Mouse (Mus musculus): ENCODE results near the gene Prok2. TPM values are rescaled to one million over a fixed set of nuclear protein-coding genes. Genes with fewer than 3 reads are reported as not detected.
A peak's percentile ranks its signal among the peaks of the same experiment; 100 is the strongest.

Gene Prok2
- 0.21 and 0.36 TPM in 2 replicates for polyA plus RNA-seq (2014; fragmentation: Nextera tagmentation; extraction: Ambion mirVana)

DNA sequence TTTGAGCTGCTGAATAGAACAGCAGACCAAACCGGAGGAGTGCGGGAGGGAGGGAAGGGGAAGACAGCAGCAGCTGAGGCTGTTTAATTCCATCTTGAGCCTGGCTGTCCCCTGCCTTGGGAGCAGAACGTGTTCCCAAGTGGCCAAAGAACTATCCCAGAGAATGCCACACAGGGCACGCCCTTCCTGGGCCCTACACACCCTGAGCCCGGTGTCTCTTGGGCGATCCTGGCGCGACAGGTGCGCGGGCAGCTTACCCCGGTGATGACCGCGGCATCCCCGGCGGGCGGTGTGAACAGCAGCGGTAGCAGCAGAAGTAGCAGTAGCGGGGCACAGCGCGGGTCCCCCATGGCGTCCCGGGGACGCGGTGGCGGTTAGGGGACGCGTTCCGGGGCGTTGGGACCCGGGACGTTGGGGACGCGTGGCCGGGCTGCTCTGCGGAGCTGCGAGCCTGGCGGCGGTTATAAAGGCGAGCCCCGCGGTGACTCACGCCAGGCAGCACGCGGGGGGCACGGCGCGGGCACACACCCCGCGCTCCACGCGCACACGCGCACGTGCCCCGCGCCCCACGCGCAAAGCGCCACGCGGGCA is at the start of gene Prok2:
TSS of gene Prok2 (minus strand) at position 422 of the 591 bp plus-strand sequence.
- H3K4me3 ChIP-seq (ENCODE audit: low read depth, low read length), result peak within 1 kb of the TSS; percentile 41
- DNase-seq (ENCODE audit: low spot score) (peak; percentile 63), ATAC-seq (ENCODE audit: insufficient number of reproducible peaks, low FRiP score, low TSS enrichment, low read depth) (no peak)
- no peaks in the 10 kb centered on the region for H3K9me3 ChIP-seq (ENCODE audit: control insufficient read depth, low read length)
- no peak within 1 kb of the TSS for H3K27ac ChIP-seq (replicated peaks; ENCODE audit: low read depth, low read length)
- WGBS, result under 1% methylated on average over 61 of the region's 61 CpGs
- peak within 1 kb of the TSS; percentile 52 for H3K9ac ChIP-seq (ENCODE audit: low read length)
- no peaks in the 10 kb centered on the region for H3K36me3 ChIP-seq (ENCODE audit: control insufficient read depth, insufficient read depth, low read length)
- peaks cover 9% of the 10 kb centered on the region for H3K4me1 ChIP-seq (ENCODE audit: control insufficient read depth, insufficient read depth, low read length)
- H3K4me2 ChIP-seq (ENCODE audit: low read depth, severe bottlenecking), result peak within 1 kb of the TSS; percentile 94
- H3K27me3 ChIP-seq (ENCODE audit: control insufficient read depth, insufficient read depth, low read length), result peaks cover 21% of the 10 kb centered on the region

DNA sequence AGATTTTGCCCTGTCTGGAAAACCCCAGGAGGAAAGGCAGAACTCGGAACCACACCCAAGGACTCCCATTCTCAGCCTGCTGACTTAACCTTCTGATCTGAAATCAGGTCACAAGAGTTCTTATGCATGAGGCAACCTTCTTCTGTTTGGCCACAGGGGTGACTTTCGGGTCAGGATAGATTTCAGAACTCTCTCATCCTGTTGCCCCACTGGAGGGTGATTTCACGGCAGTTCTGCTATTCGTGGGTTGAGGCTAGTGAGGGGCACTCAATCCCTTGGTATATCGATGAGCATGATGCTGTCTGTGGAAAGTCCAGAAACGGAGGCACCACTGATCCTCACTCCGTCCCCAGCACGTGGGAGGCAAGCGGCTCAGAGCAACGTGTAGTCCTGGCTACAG is 48.5 kb upstream of the Prok2 start:
- Histone ChIP-seq H3K27me3 (ENCODE audit: control insufficient read depth, insufficient read depth, low read length) (no peaks in the 10 kb centered on the region), H3K9ac (ENCODE audit: low read length) (no peak overlapping the region), H3K4me3 (ENCODE audit: low read depth, low read length) (no peak overlapping the region), H3K27ac (replicated peaks; ENCODE audit: low read depth, low read length) (no peak overlapping the region), H3K4me1 (ENCODE audit: control insufficient read depth, insufficient read depth, low read length) (no peaks in the 10 kb centered on the region), H3K9me3 (ENCODE audit: control insufficient read depth, low read length) (no peaks in the 10 kb centered on the region), H3K4me2 (ENCODE audit: low read depth, severe bottlenecking) (no peak overlapping the region), H3K36me3 (ENCODE audit: control insufficient read depth, insufficient read depth, low read length) (no peaks in the 10 kb centered on the region)
- ATAC-seq (ENCODE audit: insufficient number of reproducible peaks, low FRiP score, low TSS enrichment, low read depth) (no peak), DNase-seq (ENCODE audit: low spot score) (no peak)
- 80% methylated on average over 10 of the region's 10 CpGs for WGBS

DNA sequence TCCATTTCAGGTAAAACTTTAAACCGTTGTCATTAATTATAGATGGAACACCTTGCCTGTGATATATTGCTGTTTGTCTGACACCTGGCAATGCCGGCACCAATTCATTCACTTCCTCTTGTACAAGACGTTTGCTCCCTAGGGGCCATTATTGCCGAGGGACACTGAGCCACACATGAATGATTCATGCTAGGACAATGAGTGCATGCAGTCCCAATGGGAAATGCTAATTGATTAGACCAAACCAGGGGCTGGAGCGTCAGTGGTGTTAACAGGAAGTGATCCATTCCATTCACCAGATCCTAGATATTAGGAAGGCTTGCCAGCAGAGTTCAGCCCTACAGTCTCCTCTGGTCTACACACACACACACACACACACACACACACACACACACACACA is 42.3 kb upstream of the Prok2 start:
- no peak for ATAC-seq (ENCODE audit: insufficient number of reproducible peaks, low FRiP score, low TSS enrichment, low read depth)
- H3K36me3 ChIP-seq (ENCODE audit: control insufficient read depth, insufficient read depth, low read length), result no peaks in the 10 kb centered on the region
- H3K27me3 ChIP-seq (ENCODE audit: control insufficient read depth, insufficient read depth, low read length), result no peaks in the 10 kb centered on the region
- no peaks in the 10 kb centered on the region for H3K9me3 ChIP-seq (ENCODE audit: control insufficient read depth, low read length)
- no peak overlapping the region for H3K4me2 ChIP-seq (ENCODE audit: low read depth, severe bottlenecking)
- no peak overlapping the region for H3K9ac ChIP-seq (ENCODE audit: low read length)
- H3K27ac ChIP-seq (replicated peaks; ENCODE audit: low read depth, low read length), result no peak overlapping the region
- no peaks in the 10 kb centered on the region for H3K4me1 ChIP-seq (ENCODE audit: control insufficient read depth, insufficient read depth, low read length)
- no peak overlapping the region for H3K4me3 ChIP-seq (ENCODE audit: low read depth, low read length)
- no peak for DNase-seq (ENCODE audit: low spot score)
- WGBS, result 39% methylated on average over 5 of the region's 5 CpGs

DNA sequence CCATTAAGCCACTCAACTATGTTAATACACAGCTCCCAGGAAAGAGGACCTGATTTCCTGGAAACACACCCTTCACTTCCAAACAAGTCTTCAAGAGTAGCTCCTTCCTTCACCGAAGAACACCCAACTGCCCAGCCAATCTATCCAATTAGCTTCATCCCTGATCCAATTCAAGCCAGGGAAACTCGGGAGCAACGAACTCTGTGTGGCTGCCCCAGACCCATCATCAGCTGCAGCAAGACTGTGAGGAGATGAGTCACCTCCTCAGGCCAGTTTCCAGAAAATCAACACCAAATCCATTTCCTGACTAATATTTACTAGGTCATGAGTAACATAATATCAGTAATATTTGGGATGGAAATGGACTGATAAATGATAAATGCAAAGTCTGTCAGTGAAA is 38.7 kb upstream of the Prok2 start:
- WGBS, result 80% methylated on average over 3 of the region's 3 CpGs
- Histone ChIP-seq H3K27ac (replicated peaks; ENCODE audit: low read depth, low read length) (no peak overlapping the region), H3K9ac (ENCODE audit: low read length) (no peak overlapping the region), H3K27me3 (ENCODE audit: control insufficient read depth, insufficient read depth, low read length) (no peaks in the 10 kb centered on the region), H3K4me1 (ENCODE audit: control insufficient read depth, insufficient read depth, low read length) (no peaks in the 10 kb centered on the region), H3K4me2 (ENCODE audit: low read depth, severe bottlenecking) (no peak overlapping the region), H3K36me3 (ENCODE audit: control insufficient read depth, insufficient read depth, low read length) (no peaks in the 10 kb centered on the region), H3K4me3 (ENCODE audit: low read depth, low read length) (no peak overlapping the region), H3K9me3 (ENCODE audit: control insufficient read depth, low read length) (no peaks in the 10 kb centered on the region)
- no peak for ATAC-seq (ENCODE audit: insufficient number of reproducible peaks, low FRiP score, low TSS enrichment, low read depth)
- no peak for DNase-seq (ENCODE audit: low spot score)

DNA sequence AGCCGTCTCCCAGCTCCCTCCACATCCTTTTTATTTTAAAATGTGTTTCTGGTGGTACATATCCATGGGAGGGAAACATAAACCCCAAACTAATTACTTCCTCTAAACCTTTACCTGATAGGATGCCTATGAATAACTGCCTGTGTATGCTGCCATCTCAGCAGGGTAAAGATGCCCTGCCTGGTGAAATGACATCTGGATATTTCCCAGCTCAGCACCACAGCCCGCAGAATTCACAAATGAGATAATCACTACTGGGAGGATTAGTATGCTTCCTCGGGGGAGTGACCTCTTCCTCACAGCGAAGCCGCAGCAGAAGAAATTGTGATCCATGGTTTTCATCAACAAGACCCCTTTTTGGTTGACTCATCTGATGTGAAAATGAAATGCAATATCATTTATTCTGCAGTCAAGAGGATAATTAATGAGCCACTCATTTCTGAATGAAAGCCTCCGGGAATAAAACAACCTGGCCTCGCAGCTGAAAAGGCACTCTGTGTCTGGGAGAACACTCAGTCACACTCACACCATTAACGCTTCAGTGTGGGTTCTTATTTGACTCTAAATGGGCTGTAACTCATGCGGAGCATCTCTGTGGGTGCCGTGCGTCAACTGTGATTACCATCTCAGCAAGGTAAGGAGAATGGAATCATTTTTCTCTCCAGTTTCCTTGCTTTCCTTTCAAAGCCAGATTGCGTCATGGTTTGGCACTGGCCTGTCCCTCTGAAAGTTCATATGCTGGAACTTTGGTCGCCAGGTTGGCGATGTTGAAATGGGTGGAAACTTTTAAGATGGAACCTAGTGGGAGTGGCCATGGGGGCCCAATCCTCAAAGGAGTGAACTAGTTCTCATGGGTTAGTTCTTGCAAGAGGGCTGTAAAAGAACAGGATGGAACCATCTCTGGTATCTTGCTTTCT is 36.1 kb upstream of the Prok2 start:
- no peaks in the 10 kb centered on the region for H3K9me3 ChIP-seq (ENCODE audit: control insufficient read depth, low read length)
- H3K4me2 ChIP-seq (ENCODE audit: low read depth, severe bottlenecking), result no peak overlapping the region
- no peak overlapping the region for H3K27ac ChIP-seq (replicated peaks; ENCODE audit: low read depth, low read length)
- H3K27me3 ChIP-seq (ENCODE audit: control insufficient read depth, insufficient read depth, low read length), result no peaks in the 10 kb centered on the region
- DNase-seq (ENCODE audit: low spot score) (no peak), ATAC-seq (ENCODE audit: insufficient number of reproducible peaks, low FRiP score, low TSS enrichment, low read depth) (no peak)
- no peaks in the 10 kb centered on the region for H3K4me1 ChIP-seq (ENCODE audit: control insufficient read depth, insufficient read depth, low read length)
- no peak overlapping the region for H3K9ac ChIP-seq (ENCODE audit: low read length)
- 73% methylated on average over 14 of the region's 14 CpGs for WGBS
- no peak overlapping the region for H3K4me3 ChIP-seq (ENCODE audit: low read depth, low read length)
- H3K36me3 ChIP-seq (ENCODE audit: control insufficient read depth, insufficient read depth, low read length), result no peaks in the 10 kb centered on the region

DNA sequence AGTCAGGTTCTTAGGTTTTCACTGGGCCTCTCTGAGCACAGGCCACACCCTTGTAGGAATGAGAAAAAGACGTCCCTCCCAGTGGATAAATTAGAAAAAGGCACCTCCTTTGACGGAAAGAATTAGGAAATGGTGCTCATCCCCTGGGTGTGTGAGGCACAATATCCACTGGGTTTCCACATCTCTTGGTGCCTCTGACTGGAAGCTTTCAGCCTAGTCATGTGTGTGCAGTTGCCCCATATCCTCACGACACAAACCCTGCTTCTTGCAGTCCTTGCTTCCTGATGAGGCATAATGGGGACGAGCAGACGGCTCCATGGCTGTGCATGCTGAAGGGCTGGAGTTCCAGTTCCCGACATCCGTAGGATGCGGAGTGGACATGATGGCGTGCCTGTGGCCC is 29.9 kb upstream of the Prok2 start:
- Histone ChIP-seq H3K4me3 (ENCODE audit: low read depth, low read length) (no peak overlapping the region), H3K9me3 (ENCODE audit: control insufficient read depth, low read length) (no peaks in the 10 kb centered on the region), H3K27ac (replicated peaks; ENCODE audit: low read depth, low read length) (no peak overlapping the region), H3K9ac (ENCODE audit: low read length) (no peak overlapping the region), H3K4me2 (ENCODE audit: low read depth, severe bottlenecking) (no peak overlapping the region; the same call in 1 of the 2 replicates), H3K4me1 (ENCODE audit: control insufficient read depth, insufficient read depth, low read length) (no peaks in the 10 kb centered on the region), H3K36me3 (ENCODE audit: control insufficient read depth, insufficient read depth, low read length) (no peaks in the 10 kb centered on the region), H3K27me3 (ENCODE audit: control insufficient read depth, insufficient read depth, low read length) (no peaks in the 10 kb centered on the region)
- ATAC-seq (ENCODE audit: insufficient number of reproducible peaks, low FRiP score, low TSS enrichment, low read depth) (no peak), DNase-seq (ENCODE audit: low spot score) (no peak)
- WGBS, result 81% methylated on average over 9 of the region's 9 CpGs

DNA sequence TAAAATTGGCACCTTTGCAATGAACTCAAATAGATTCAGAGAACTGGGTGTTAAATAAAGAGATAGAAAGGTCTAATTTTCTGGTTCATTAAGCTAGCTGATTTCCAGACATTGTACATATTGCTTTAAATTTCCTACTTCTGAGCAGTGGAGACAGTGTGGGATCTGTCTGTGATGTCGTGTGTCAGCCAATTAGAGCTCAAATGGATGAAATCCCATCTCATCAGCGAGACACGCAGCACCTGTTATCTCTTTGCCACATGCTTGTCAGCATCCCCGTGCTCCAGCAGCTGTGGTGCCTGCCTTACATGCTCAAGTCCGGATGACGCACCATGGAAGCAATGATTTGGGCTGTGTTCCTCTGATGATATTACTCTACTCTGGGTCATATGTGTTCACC is 25.1 kb upstream of the Prok2 start:
- DNase-seq (ENCODE audit: low spot score) (no peak), ATAC-seq (ENCODE audit: insufficient number of reproducible peaks, low FRiP score, low TSS enrichment, low read depth) (no peak)
- H3K4me2 ChIP-seq (ENCODE audit: low read depth, severe bottlenecking), result no peak overlapping the region
- no peak overlapping the region for H3K27ac ChIP-seq (replicated peaks; ENCODE audit: low read depth, low read length)
- H3K36me3 ChIP-seq (ENCODE audit: control insufficient read depth, insufficient read depth, low read length), result no peaks in the 10 kb centered on the region
- H3K4me3 ChIP-seq (ENCODE audit: low read depth, low read length), result no peak overlapping the region
- H3K9me3 ChIP-seq (ENCODE audit: control insufficient read depth, low read length), result no peaks in the 10 kb centered on the region
- no peak overlapping the region for H3K9ac ChIP-seq (ENCODE audit: low read length)
- no peaks in the 10 kb centered on the region for H3K27me3 ChIP-seq (ENCODE audit: control insufficient read depth, insufficient read depth, low read length)
- WGBS, result 80% methylated on average over 6 of the region's 6 CpGs
- H3K4me1 ChIP-seq (ENCODE audit: control insufficient read depth, insufficient read depth, low read length), result no peaks in the 10 kb centered on the region

DNA sequence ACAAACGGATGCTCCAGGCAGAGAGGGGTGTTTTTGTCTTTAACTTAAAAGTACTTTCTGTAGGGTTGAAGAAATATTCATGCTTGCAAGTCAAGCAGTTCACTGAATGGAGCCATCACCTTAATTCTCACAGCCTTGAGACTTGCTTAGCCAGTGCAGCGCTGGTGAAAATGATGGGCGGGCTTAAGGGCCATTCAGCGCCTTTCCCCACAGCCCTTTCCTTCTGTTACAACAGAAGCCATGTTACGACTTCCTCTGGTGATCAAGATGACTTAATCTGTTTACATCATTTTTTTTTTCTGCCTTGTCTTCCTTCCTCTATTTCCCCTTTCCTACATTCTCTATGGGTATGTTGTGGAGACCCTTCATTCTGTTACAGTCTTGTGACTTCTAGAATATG is 20.1 kb upstream of the Prok2 start:
- Histone ChIP-seq H3K4me3 (ENCODE audit: low read depth, low read length) (no peak overlapping the region), H3K4me2 (ENCODE audit: low read depth, severe bottlenecking) (no peak overlapping the region), H3K27me3 (ENCODE audit: control insufficient read depth, insufficient read depth, low read length) (no peaks in the 10 kb centered on the region), H3K36me3 (ENCODE audit: control insufficient read depth, insufficient read depth, low read length) (no peaks in the 10 kb centered on the region), H3K27ac (replicated peaks; ENCODE audit: low read depth, low read length) (no peak overlapping the region), H3K9ac (ENCODE audit: low read length) (no peak overlapping the region), H3K4me1 (ENCODE audit: control insufficient read depth, insufficient read depth, low read length) (no peaks in the 10 kb centered on the region), H3K9me3 (ENCODE audit: control insufficient read depth, low read length) (no peaks in the 10 kb centered on the region)
- WGBS, result 78% methylated on average over 5 of the region's 5 CpGs
- ATAC-seq (ENCODE audit: insufficient number of reproducible peaks, low FRiP score, low TSS enrichment, low read depth) (no peak), DNase-seq (ENCODE audit: low spot score) (no peak)
